Mouse (Mus musculus) mouse embryonic stem cell (cell line): ENCODE data around the gene Rbm19.

Experiments
- in situ Hi-C, 2 experiments: fragments of 300-500 bp; cut with MboI; formaldehyde crosslinking; loops; 1 replicate in 1 of 2; 3 replicates in 1 of 2; pipeline ENCODE4 v1.14.3; 2019 to 2020; ENCODE audit warnings: low sequenced_read_pairs in 2 of 2, low pct_unique_long_range_greater_than_20kb in 1 of 2, mixed read lengths in 1 of 2; ENCODE audit not compliant: unreplicated experiment in 1 of 2

The Rbm19 gene

GRCm38 (mm10) chr5:120157115-120157514 is 40.9 kb downstream of the Rbm19 start:
- in situ Hi-C loops: no loop called here

DNA sequence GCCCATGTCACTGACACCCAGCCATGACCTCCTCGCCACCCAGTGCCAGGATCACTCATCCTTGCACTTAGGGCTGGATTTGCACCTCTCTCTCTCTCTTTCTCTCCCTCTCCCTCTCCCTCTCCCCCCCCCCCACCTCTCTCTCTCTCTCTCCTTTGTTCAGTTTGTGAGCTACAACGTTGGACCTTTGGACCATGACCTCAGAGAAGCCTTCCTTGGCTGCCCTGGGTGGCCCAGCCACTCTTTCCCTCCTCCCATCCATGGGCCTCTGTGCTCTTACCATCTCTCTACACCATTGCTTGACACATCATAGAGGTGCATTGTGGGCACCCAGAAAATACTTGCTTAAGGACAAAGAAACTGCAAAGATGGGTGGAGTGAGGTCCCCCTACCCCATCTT is 42.2 kb downstream of the Rbm19 start:
- in situ Hi-C loops: no loop called here

GRCm38 (mm10) chr5:120160923-120161658 is 44.8 kb downstream of the Rbm19 start:
- in situ Hi-C loops: no loop called here

- in situ Hi-C loops: no loop called here
Observed at GRCm38 (mm10) chr5:120162689-120163088, 46.4 kb downstream of the Rbm19 start.

DNA sequence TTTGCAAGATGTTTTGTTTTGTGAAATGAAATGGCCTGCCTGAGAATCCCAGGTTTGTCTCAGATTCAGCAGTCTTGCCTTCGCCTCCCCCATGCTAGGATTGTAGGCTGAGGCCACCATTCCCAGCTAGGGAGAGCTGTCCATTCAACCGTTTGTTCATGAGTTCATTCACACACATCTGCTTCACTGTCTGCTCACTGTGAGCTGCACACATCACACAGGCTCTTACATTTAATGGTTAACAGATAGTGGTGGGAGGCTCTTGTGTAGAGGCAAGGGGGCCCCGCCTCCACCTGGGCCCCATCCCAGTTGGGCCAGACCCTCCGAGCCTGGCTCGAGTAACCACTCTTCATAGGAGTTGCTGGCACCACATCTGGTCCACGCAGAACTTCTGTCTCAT is 47.2 kb downstream of the Rbm19 start:
- in situ Hi-C loops: no loop called here

- in situ Hi-C loops: no loop called here
Observed at GRCm38 (mm10) chr5:120164450-120164849, 48.2 kb downstream of the Rbm19 start.

DNA sequence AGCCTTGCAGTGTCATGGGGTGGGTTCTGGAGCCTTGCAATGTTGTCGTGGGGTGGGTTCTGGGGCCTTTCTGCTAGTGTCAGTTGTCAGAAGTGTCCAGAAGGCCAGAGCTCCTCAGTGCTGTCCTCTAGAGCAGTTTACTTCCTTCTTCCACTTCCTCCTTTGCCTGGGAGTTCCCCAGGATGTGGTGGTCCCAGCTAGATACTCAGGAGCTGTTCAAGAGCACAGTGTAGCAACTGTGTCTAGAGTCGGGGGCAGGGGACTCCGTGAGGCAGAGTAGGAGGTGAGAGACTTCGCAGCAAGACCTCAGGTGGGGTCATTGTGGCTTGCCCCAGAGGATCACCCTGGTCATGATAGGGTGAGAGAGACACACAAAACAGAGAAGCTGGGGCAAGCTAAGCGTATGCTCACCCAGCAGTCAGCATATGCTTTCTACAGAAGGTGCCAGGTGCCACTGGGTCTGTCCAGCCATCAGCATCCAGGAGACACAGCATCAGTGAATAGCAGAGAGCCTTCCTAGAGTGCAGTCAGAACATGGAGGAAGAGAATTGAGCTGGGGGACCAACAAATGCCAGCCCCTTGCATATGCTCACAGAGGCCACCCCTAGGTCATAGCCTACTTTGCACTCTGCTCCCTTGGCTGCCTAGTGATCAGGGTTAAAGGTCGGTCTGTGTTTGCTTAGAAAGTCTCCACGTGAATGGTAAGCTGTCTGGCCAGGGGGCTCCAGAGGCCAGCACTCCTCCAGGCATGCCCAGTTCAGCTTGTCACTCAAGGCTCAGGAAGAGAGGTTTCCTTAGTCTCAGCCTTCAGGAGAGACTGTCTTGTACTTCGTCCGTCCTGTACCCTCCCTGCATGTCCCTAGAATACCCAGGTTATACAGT is 49.0 kb downstream of the Rbm19 start:
- in situ Hi-C loops: no loop called here

- in situ Hi-C loops: no loop called here
Observed at GRCm38 (mm10) chr5:120167787-120168325, 51.6 kb downstream of the Rbm19 start.

DNA sequence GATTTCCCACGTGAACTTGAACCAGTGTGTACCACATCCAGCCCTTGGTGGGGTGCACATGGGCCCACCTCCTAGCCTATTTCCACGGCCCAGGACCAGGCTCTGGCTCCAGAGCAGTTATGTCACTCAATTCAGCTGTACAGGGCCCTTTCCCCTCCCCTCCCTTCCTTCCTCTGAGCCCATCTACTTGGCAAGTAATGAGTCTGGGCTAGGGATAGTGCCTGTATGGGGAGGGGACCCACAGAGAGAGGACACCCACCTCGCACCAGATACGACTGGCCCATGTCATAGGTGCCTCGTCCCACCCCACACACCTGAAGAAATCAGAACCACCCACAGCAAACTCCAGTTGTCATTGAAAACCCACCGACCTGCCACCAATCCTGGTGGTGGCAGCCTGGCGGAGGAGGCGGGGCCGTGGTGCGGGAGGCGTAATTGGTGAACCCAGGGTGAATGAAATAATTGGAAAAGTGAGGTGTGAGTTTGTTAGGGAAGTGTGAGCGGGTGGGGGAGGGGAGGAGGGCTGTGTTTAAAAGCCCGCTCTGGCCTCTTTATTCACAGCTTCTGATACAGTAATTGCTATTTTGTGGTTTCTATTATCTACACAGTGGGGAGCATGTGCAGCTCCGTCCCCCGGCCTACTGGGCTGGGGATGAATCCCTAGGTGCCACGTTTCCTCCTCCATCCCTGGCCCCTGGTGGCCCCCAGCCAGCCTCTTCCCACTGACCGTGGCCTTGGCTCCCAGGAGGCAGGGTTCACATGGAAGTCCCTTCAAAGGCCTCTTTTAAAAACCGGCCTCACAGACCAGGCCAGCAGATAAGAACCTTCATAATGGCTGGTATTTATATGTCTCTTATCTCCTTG is 55.8 kb downstream of the Rbm19 start:
- in situ Hi-C loops: no loop called here

- in situ Hi-C loops: no loop called here
Observed at GRCm38 (mm10) chr5:120172729-120173101, 56.5 kb downstream of the Rbm19 start.

GRCm38 (mm10) chr5:120174317-120174716 is 58.1 kb downstream of the Rbm19 start:
- in situ Hi-C loops: no loop called here

DNA sequence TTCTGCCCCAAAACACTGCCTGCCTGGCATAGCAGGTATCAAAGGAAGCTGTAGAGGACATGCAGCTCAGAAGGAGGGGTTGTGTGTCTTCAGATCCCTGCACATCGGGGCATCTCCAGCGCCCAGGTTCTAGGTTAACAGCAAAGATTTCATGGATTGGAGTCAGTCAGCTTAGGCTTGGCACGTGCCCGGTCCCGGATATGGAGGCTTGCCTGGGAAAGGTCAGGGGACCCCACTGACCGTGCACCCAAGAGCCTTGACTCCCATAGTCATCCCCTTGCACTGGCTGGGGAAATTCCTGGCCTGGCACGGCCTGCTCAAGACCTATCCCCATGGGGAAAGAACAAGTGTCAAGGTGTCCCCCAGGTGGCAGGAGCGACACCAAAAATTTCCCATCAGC is 59.0 kb downstream of the Rbm19 start:
- in situ Hi-C loops: no loop called here

DNA sequence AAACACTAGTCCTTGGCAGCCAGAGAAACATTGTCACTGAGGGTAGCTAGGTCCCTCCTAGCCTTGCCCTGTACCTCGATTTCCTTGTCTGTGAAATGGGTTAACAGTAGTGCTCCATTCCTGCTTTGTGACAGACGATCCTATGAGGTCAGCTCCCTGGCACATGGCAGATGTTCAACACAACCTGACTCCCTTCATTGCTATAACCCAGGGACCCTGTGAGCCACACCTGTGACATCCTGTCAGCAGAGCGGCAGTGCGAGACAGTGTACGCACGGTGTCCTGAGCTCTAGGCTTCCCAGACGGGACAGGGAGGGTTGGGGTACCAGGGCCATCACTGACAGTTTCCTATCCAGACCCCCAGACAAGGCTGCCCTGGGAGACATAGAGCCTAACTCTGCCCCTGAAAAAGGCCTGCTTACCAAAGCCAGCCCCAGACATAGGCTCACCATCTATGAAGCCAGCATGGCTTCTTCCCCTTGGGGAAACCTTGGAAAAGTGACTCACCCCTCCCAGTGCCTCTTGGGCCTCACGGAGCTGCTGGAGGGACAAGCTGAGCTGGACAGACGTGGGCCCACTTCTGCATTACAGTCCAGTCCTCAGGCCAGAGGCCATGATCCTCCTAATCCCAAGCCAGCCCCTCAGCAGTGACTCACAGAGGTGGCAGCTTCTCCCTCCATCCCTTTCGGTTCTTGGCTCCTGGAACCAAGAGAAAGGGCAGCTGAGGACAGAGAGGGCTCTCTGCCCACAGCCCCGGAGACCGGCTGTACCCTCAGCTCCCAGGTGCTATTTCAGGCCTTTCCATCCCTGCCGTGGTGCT is 60.2 kb downstream of the Rbm19 start:
- in situ Hi-C loops: no loop called here

DNA sequence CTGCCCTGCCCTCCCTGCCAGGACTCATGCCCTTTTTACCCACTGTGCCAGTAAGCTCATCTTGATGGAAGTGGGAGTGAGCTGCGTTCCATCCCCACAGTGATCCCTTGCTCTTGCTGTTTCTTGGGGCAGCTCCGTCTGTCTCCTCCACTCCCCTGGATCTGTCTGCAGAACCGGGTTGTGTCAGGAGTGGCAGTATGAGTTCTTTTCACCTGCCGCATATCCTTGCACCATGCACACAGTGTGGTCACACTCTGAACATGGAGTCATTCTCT is 60.7 kb downstream of the Rbm19 start:
- in situ Hi-C loops: no loop called here

DNA sequence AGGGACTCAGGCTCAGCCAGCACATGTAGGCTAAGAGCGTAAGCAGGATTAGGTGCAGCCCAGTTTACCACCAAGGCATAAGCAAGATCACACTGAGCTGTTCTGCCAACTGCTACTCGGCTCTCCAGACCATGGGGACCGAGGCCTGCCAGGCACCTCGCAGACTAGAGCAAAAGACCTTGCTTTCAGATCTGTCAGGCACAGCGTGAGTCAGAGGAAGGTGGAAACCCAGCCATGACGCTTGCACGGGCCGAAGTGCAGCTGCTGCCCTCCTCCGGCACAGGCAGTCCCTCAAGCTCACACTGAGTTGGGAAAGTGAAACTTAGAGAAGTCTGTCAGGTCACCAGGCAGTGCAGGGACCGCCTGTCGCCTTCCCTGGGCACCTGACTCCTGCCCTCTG is 63.8 kb downstream of the Rbm19 start:
- in situ Hi-C loops: no loop called here

DNA sequence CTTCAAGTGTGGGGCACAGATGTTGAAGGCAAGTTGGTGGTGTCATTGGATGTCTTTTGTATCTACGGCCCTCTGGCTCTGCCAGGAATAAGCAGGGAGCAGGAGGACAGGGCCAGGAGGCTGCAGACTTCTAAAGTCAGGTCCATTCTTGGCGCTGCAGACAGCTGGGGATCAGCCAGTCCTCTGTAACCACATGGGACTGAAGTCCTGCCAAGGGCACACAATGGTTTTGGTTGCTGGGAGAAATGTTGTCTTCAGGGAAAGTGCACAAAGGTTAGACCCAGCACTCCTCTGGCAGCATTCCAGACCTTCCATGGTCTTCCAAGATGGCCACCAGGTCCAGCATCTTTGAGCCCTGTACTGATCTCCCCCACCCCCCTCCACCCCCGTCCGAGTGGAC is 65.1 kb downstream of the Rbm19 start:
- in situ Hi-C loops: no loop called here

GRCm38 (mm10) chr5:120183321-120183720 is 67.1 kb downstream of the Rbm19 start:
- in situ Hi-C loops: no loop called here

DNA sequence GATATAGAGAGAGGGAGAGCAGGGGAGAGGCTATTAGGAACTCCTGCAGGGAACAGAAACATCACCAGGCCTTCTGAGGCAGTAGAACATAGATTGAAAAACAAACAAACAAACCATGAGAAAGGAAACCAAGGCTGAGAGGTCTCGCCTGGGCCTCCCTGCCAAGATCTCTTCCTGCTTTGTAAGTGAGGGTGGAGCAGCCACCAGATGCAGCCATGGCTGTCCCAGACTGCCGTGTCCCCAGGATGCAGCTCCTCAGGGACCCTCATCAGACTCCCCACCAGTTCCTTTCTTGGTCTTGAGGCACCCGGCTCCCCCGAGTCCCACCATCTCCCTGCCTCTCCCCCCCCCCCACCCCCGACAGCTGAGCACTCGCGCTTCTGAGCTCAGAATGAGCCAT is 67.5 kb downstream of the Rbm19 start:
- in situ Hi-C loops: no loop called here
